Mouse (Mus musculus) kidney, postnatal 0 days (tissue): ENCODE measurements at regions not wholly inside any gene's neighbourhood (a gene's known extent, or its start where the extent isn't known, plus 50 kb on each side); places are given as distances from the start of the nearest gene placed in this dataset.

Experiments used
- ATAC-seq: fragments of 200-750 bp; cut with Nextera tagmentation; replicated peaks from 2 replicates; pipeline ENCODE4 v1.8.0; 2017; ENCODE audit warnings: low read depth, moderate number of reproducible peaks, moderate TSS enrichment, moderate library complexity; ENCODE audit not compliant: low FRiP score
- DNase-seq: peaks from one replicate; pipeline ENCODE4 v3.0.0-alpha.2; 2016; ENCODE audit warnings: low spot score
- H3K27ac ChIP-seq: fragments of 300-500 bp; sonication (generic); 2 replicates; pipeline ENCODE4 v1.5.1; 2014; ENCODE audit warnings: mild to moderate bottlenecking
- H3K27me3 ChIP-seq: fragments of 300-500 bp; sonication (generic); 2 replicates; pipeline ENCODE4 v1.6.1; 2014; ENCODE audit warnings: low read length, mixed read lengths; ENCODE audit not compliant: insufficient read depth
- H3K36me3 ChIP-seq: fragments of 300-500 bp; sonication (generic); 2 replicates; pipeline ENCODE4 v1.6.1; 2014; ENCODE audit warnings: low read length, mixed read lengths; ENCODE audit not compliant: insufficient read depth
- H3K4me1 ChIP-seq: fragments of 300-500 bp; sonication (generic); replicated peaks from 2 replicates; pipeline ENCODE4 v1.6.1; 2014; ENCODE audit warnings: antibody characterized with exemption, low read length, mixed read lengths; ENCODE audit not compliant: insufficient read depth
- H3K4me2 ChIP-seq: fragments of 300-500 bp; sonication (generic); 2 replicates; pipeline ENCODE4 v1.6.1; 2014; ENCODE audit warnings: mild to moderate bottlenecking, low read length, moderate library complexity, mixed read lengths
- H3K4me3 ChIP-seq: fragments of 300-500 bp; sonication (generic); replicated peaks from 2 replicates; pipeline ENCODE4 v1.5.1; 2014; ENCODE audit warnings: low read depth, low read length
- H3K9ac ChIP-seq: fragments of 300-500 bp; sonication (generic); 2 replicates; pipeline ENCODE4 v1.6.1; 2014; ENCODE audit warnings: low read depth, low read length
- H3K9me3 ChIP-seq: fragments of 300-500 bp; sonication (generic); replicated peaks from 2 replicates; pipeline ENCODE4 v1.6.1; 2016; ENCODE audit warnings: low read length, inconsistent platforms, mixed read lengths
- CTCF ChIP-seq: IDR thresholded peaks from 2 replicates; pipeline ENCODE4 v1.5.1; 2016; ENCODE audit warnings: antibody characterized with exemption, low read depth, mild to moderate bottlenecking, moderate library complexity
- WGBS: fragments of 180-500 bp; shearing (Covaris S2); extraction: QIAGEN DNeasy Blood & Tissue Kit; methylation state at CpG from one replicate; pipeline ENCODE4 v1.1.7; 2014; 5-methylcytosine and 5-hydroxymethylcytosine counted together

- no peaks in the 10 kb centered on the region for H3K9me3 ChIP-seq
- no peak for ATAC-seq
- no peak for DNase-seq
- WGBS = 89% methylated on average over 5 of the region's 5 CpGs
- no peak overlapping the region for H3K4me2 ChIP-seq
- H3K36me3 ChIP-seq = no peaks in the 10 kb centered on the region
- no peak overlapping the region for H3K27ac ChIP-seq
- no peaks in the 10 kb centered on the region for H3K27me3 ChIP-seq
- no peak for TF ChIP-seq CTCF
- H3K9ac ChIP-seq = no peak overlapping the region
- H3K4me1 ChIP-seq = no peaks in the 10 kb centered on the region
- H3K4me3 ChIP-seq = no peak overlapping the region
These were observed 459.3 kb downstream of the Pik3r1 start for GRCm38 (mm10) chr13:101308724-101309123.

- no peak overlapping the region for H3K4me2 ChIP-seq
- DNase-seq (peak; percentile 25), ATAC-seq (no peak)
- WGBS = 69% methylated on average over 11 of the region's 11 CpGs
- H3K27me3 ChIP-seq = no peaks in the 10 kb centered on the region
- TF ChIP-seq CTCF = no peak
- no peak overlapping the region for H3K27ac ChIP-seq
- H3K9me3 ChIP-seq = no peaks in the 10 kb centered on the region
- no peaks in the 10 kb centered on the region for H3K36me3 ChIP-seq
- no peak overlapping the region for H3K9ac ChIP-seq
- H3K4me3 ChIP-seq = no peak overlapping the region
- H3K4me1 ChIP-seq = no peaks in the 10 kb centered on the region
These were observed 462.2 kb downstream of the Pik3r1 start for GRCm38 (mm10) chr13:101305695-101306413.

GRCm38 (mm10) chr13:101305063-101305462 is 463.0 kb downstream of the Pik3r1 start:
- WGBS = 69% methylated on average over 6 of the region's 6 CpGs
- Histone ChIP-seq H3K4me3 (no peak overlapping the region), H3K9ac (no peak overlapping the region), H3K27ac (no peak overlapping the region), H3K36me3 (no peaks in the 10 kb centered on the region), H3K27me3 (no peaks in the 10 kb centered on the region), H3K4me1 (no peaks in the 10 kb centered on the region), H3K9me3 (no peaks in the 10 kb centered on the region), H3K4me2 (no peak overlapping the region)
- no peak for DNase-seq
- ATAC-seq = no peak
- TF ChIP-seq CTCF = no peak

- no peak for TF ChIP-seq CTCF
- no peaks in the 10 kb centered on the region for H3K27me3 ChIP-seq
- no peaks in the 10 kb centered on the region for H3K36me3 ChIP-seq
- H3K4me1 ChIP-seq = no peaks in the 10 kb centered on the region
- DNase-seq (no peak), ATAC-seq (no peak)
- no peak overlapping the region for H3K4me3 ChIP-seq
- H3K9ac ChIP-seq = no peak overlapping the region
- WGBS = 69% methylated on average over 2 of the region's 2 CpGs
- no peak overlapping the region for H3K27ac ChIP-seq
- no peaks in the 10 kb centered on the region for H3K9me3 ChIP-seq
- no peak overlapping the region for H3K4me2 ChIP-seq
These were observed 466.7 kb downstream of the Pik3r1 start for GRCm38 (mm10) chr13:101301361-101301760.

GRCm38 (mm10) chr13:101289407-101289806 is 456.2 kb upstream of the Slc30a5 start:
- Histone ChIP-seq H3K9me3 (no peaks in the 10 kb centered on the region), H3K27ac (no peak overlapping the region), H3K4me3 (no peak overlapping the region), H3K4me1 (no peaks in the 10 kb centered on the region), H3K9ac (no peak overlapping the region), H3K4me2 (no peak overlapping the region), H3K36me3 (no peaks in the 10 kb centered on the region), H3K27me3 (no peaks in the 10 kb centered on the region)
- no peak for TF ChIP-seq CTCF
- ATAC-seq (no peak), DNase-seq (no peak)
- 93% methylated on average over 4 of the region's 4 CpGs for WGBS

- TF ChIP-seq CTCF = no peak
- no peak overlapping the region for H3K4me2 ChIP-seq
- no peaks in the 10 kb centered on the region for H3K4me1 ChIP-seq
- no peak overlapping the region for H3K4me3 ChIP-seq
- H3K27ac ChIP-seq = no peak overlapping the region
- H3K27me3 ChIP-seq = no peaks in the 10 kb centered on the region
- no peaks in the 10 kb centered on the region for H3K36me3 ChIP-seq
- no peaks in the 10 kb centered on the region for H3K9me3 ChIP-seq
- H3K9ac ChIP-seq = no peak overlapping the region
- no peak for ATAC-seq
- no peak for DNase-seq
- WGBS = 42% methylated on average over 4 of the region's 4 CpGs
These were observed 453.9 kb upstream of the Slc30a5 start for GRCm38 (mm10) chr13:101287131-101287530.
